Mouse (Mus musculus) embryonic facial prominence, embryonic 14.5 days (tissue): Measurements from ENCODE around the gene Tfe3. TPM values are rescaled to one million over a fixed set of nuclear protein-coding genes. Genes with fewer than 3 reads are reported as not detected.
"Not testable (repeated sequence)": the region's sequence is repeated elsewhere in the genome, so short reads cannot be mapped to it uniquely, and the experiment has no call there.

Experiments
- ATAC-seq: fragments of 200-750 bp; cut with Nextera tagmentation; 2 replicates; pipeline ENCODE4 v1.8.0; 2017; ENCODE audit warnings: low read depth, moderate number of reproducible peaks, moderate TSS enrichment
- DNase-seq: peaks from one replicate; pipeline ENCODE4 v3.0.0-alpha.2; 2015; ENCODE audit warnings: low spot score
- H3K27ac ChIP-seq: fragments of 300-500 bp; sonication (generic); replicated peaks from 2 replicates; pipeline ENCODE4 v1.5.1; 2014; ENCODE audit warnings: low read depth, mild to moderate bottlenecking, low read length, moderate library complexity
- H3K27me3 ChIP-seq: fragments of 300-500 bp; sonication (generic); replicated peaks from 2 replicates; pipeline ENCODE4 v1.6.1; 2014; ENCODE audit warnings: low read length; ENCODE audit not compliant: control insufficient read depth, insufficient read depth
- H3K36me3 ChIP-seq: fragments of 300-500 bp; sonication (generic); 2 replicates; pipeline ENCODE4 v1.6.1; 2014; ENCODE audit warnings: low read length, mixed read lengths; ENCODE audit not compliant: control insufficient read depth, insufficient read depth
- H3K4me1 ChIP-seq: fragments of 300-500 bp; sonication (generic); 2 replicates; pipeline ENCODE4 v1.6.1; 2014; ENCODE audit warnings: antibody characterized with exemption, low read length; ENCODE audit not compliant: control insufficient read depth, insufficient read depth
- H3K4me2 ChIP-seq: fragments of 300-500 bp; sonication (generic); 2 replicates; pipeline ENCODE4 v1.6.1; 2014; ENCODE audit warnings: low read depth, mild to moderate bottlenecking, low read length, moderate library complexity, mixed read lengths
- H3K4me3 ChIP-seq: fragments of 300-500 bp; sonication (generic); 2 replicates; pipeline ENCODE4 v1.5.1; 2014; ENCODE audit warnings: low read depth, mild to moderate bottlenecking, low read length
- H3K9ac ChIP-seq: fragments of 300-500 bp; sonication (generic); 2 replicates; pipeline ENCODE4 v1.6.1; 2014; ENCODE audit warnings: low read depth, mild to moderate bottlenecking, low read length, moderate library complexity, mixed read lengths
- H3K9me3 ChIP-seq: fragments of 300-500 bp; sonication (generic); 2 replicates; pipeline ENCODE4 v1.6.1; 2016; ENCODE audit warnings: low read length; ENCODE audit not compliant: control insufficient read depth
- WGBS: fragments of 180-500 bp; shearing (Covaris S2); extraction: QIAGEN DNeasy Blood & Tissue Kit; methylation state at CpG from one replicate; pipeline ENCODE4 v1.1.7; 2014; 5-methylcytosine and 5-hydroxymethylcytosine counted together
- polyA plus RNA-seq: library from polyadenylated mRNA; unstranded; fragments of >200 nt; fragmentation: Nextera tagmentation; extraction: Ambion mirVana; gene quantifications from 2 replicates; pipeline ENCODE4 v1.2.1, GENCODE M21; 2014

Tfe3 gene
- polyA plus RNA-seq, 1 experiment from 2014 or later: 19.5 TPM

- Histone ChIP-seq H3K9me3 (no peaks in the 10 kb centered on the region), H3K27ac (no peak overlapping the region), H3K4me2 (no peak overlapping the region), H3K27me3 (no peaks in the 10 kb centered on the region), H3K4me3 (no peak overlapping the region), H3K36me3 (no peaks in the 10 kb centered on the region), H3K9ac (no peak overlapping the region), H3K4me1 (no peaks in the 10 kb centered on the region)
- no peak for ATAC-seq
- 52% methylated on average over 5 of the region's 5 CpGs for WGBS
- DNase-seq: no peak
Observed at GRCm38 (mm10) chrX:7743470-7743869, 18.9 kb upstream of the Tfe3 start.

- Histone ChIP-seq H3K9ac (no peak overlapping the region), H3K9me3 (no peaks in the 10 kb centered on the region), H3K4me2 (no peak overlapping the region), H3K27ac (no peak overlapping the region), H3K4me1 (no peaks in the 10 kb centered on the region), H3K4me3 (no peak overlapping the region), H3K27me3 (no peaks in the 10 kb centered on the region), H3K36me3 (no peaks in the 10 kb centered on the region)
- DNase-seq (no peak), ATAC-seq (no peak)
- WGBS: 47% methylated on average over 1 of the region's 1 CpGs
Observed at GRCm38 (mm10) chrX:7744940-7745339, 17.4 kb upstream of the Tfe3 start.

- Histone ChIP-seq H3K27me3 (no peaks in the 10 kb centered on the region), H3K36me3 (no peaks in the 10 kb centered on the region), H3K27ac (no peak overlapping the region), H3K4me2 (no peak overlapping the region), H3K4me3 (no peak overlapping the region), H3K4me1 (no peaks in the 10 kb centered on the region), H3K9me3 (no peaks in the 10 kb centered on the region), H3K9ac (no peak overlapping the region)
- WGBS: 86% methylated on average over 8 of the region's 8 CpGs
- DNase-seq (no peak), ATAC-seq (no peak)
Observed at GRCm38 (mm10) chrX:7745429-7745828, 16.9 kb upstream of the Tfe3 start.

- H3K36me3 ChIP-seq: no peaks in the 10 kb centered on the region
- DNase-seq (peak; percentile 95), ATAC-seq (peak; percentile 86)
- no peaks in the 10 kb centered on the region for H3K27me3 ChIP-seq
- H3K27ac ChIP-seq: no peak within 1 kb of the TSS
- no peaks in the 10 kb centered on the region for H3K9me3 ChIP-seq
- H3K4me3 ChIP-seq: peak within 1 kb of the TSS; percentile 63
- H3K4me2 ChIP-seq: peak within 1 kb of the TSS; percentile 55
- WGBS: 10% methylated on average over 30 of the region's 56 CpGs
- no peaks in the 10 kb centered on the region for H3K4me1 ChIP-seq
- peak within 1 kb of the TSS; percentile 69 for H3K9ac ChIP-seq
Observed at GRCm38 (mm10) chrX:7750432-7751116, 11.8 kb upstream of the Tfe3 start, which contains the start of gene Ccdc120. Gene Ccdc120, minus strand, starts transcription at chrX:7750905.

GRCm38 (mm10) chrX:7753627-7754026 lies 8.7 kb upstream of the Tfe3 start:
- 16% methylated on average over 3 of the region's 3 CpGs for WGBS
- H3K36me3 ChIP-seq, ATAC-seq, H3K4me2 ChIP-seq, H3K9me3 ChIP-seq, H3K27ac ChIP-seq, DNase-seq, H3K4me1 ChIP-seq, H3K9ac ChIP-seq, H3K27me3 ChIP-seq, H3K4me3 ChIP-seq: not testable (repeated sequence)

- WGBS: 16% methylated on average over 10 of the region's 21 CpGs
- ATAC-seq: peak; percentile 12
- H3K36me3 ChIP-seq: peaks cover 15% of the 10 kb centered on the region
- H3K9ac ChIP-seq: peak overlapping the region; percentile 75
- H3K27me3 ChIP-seq: no peaks in the 10 kb centered on the region
- H3K4me1 ChIP-seq: peaks cover 8% of the 10 kb centered on the region; the same call in 1 of the 2 replicates
- no peak for DNase-seq
- peak overlapping the region; percentile 44; the same call in 1 of the 2 replicates for H3K27ac ChIP-seq
- peak overlapping the region; percentile 67 for H3K4me2 ChIP-seq
- no peaks in the 10 kb centered on the region for H3K9me3 ChIP-seq
- H3K4me3 ChIP-seq: peak overlapping the region; percentile 66
Observed at GRCm38 (mm10) chrX:7762921-7763197, 499 bp downstream of the Tfe3 start.

GRCm38 (mm10) chrX:7763631-7764393 lies 1.5 kb downstream of the Tfe3 start:
- Histone ChIP-seq H3K4me1 (peaks cover 8% of the 10 kb centered on the region; the same call in 1 of the 2 replicates), H3K27me3 (no peaks in the 10 kb centered on the region), H3K4me2 (peak overlapping the region; percentile 67), H3K9me3 (no peaks in the 10 kb centered on the region), H3K4me3 (peak overlapping the region; percentile 66), H3K9ac (peak overlapping the region; percentile 75), H3K36me3 (peaks cover 20% of the 10 kb centered on the region), H3K27ac (no peak overlapping the region)
- 22% methylated on average over 19 of the region's 22 CpGs for WGBS
- ATAC-seq (no peak), DNase-seq (peak; percentile 25)

GRCm38 (mm10) chrX:7764657-7765280 lies 2.4 kb downstream of the Tfe3 start:
- Histone ChIP-seq H3K27me3 (no peaks in the 10 kb centered on the region), H3K4me1 (peaks cover 8% of the 10 kb centered on the region; the same call in 1 of the 2 replicates), H3K4me2 (peak overlapping the region; percentile 67), H3K9ac (no peak overlapping the region), H3K9me3 (no peaks in the 10 kb centered on the region), H3K4me3 (peak overlapping the region; percentile 66), H3K36me3 (peaks cover 20% of the 10 kb centered on the region), H3K27ac (no peak overlapping the region)
- no peak for DNase-seq
- 14% methylated on average over 7 of the region's 9 CpGs for WGBS
- no peak for ATAC-seq
